Mouse (Mus musculus) limb, embryonic 14.5 days (tissue): ENCODE data around the gene Erg. TPM values are rescaled to one million over a fixed set of nuclear protein-coding genes. Genes with fewer than 3 reads are reported as not detected.

Experiments used
- ATAC-seq: fragments of 200-750 bp; cut with Nextera tagmentation; 2 replicates; pipeline ENCODE4 v1.8.0; 2017; ENCODE audit warnings: low read depth, moderate number of reproducible peaks, moderate TSS enrichment; ENCODE audit not compliant: low FRiP score
- DNase-seq: peaks from one replicate; pipeline ENCODE4 v3.0.0-alpha.2; 2015; ENCODE audit warnings: low spot score
- H3K27ac ChIP-seq: fragments of 300-500 bp; sonication (generic); replicated peaks from 2 replicates; pipeline ENCODE4 v1.5.1; 2014; ENCODE audit warnings: low read depth, mild to moderate bottlenecking, low read length, moderate library complexity, mixed read lengths
- H3K27me3 ChIP-seq: fragments of 300-500 bp; sonication (generic); 2 replicates; pipeline ENCODE4 v1.6.1; 2014; ENCODE audit warnings: low read length, mixed read lengths; ENCODE audit not compliant: control insufficient read depth, insufficient read depth
- H3K36me3 ChIP-seq: fragments of 300-500 bp; sonication (generic); 2 replicates; pipeline ENCODE4 v1.6.1; 2014; ENCODE audit warnings: mild to moderate bottlenecking, low read length, moderate library complexity, mixed read lengths; ENCODE audit not compliant: control insufficient read depth, insufficient read depth
- H3K4me1 ChIP-seq: fragments of 300-500 bp; sonication (generic); 2 replicates; pipeline ENCODE4 v1.6.1; 2014; ENCODE audit warnings: antibody characterized with exemption, low read length, mixed read lengths; ENCODE audit not compliant: control insufficient read depth, insufficient read depth
- H3K4me2 ChIP-seq: fragments of 300-500 bp; sonication (generic); replicated peaks from 2 replicates; pipeline ENCODE4 v1.6.1; 2014; ENCODE audit warnings: low read depth, mild to moderate bottlenecking, low read length, moderate library complexity; ENCODE audit not compliant: severe bottlenecking
- H3K4me3 ChIP-seq: fragments of 300-500 bp; sonication (generic); replicated peaks from 2 replicates; pipeline ENCODE4 v1.5.1; 2014; ENCODE audit warnings: low read length
- H3K9ac ChIP-seq: fragments of 300-500 bp; sonication (generic); 2 replicates; pipeline ENCODE4 v1.6.1; 2014; ENCODE audit warnings: mild to moderate bottlenecking, low read depth, low read length, moderate library complexity; ENCODE audit not compliant: severe bottlenecking
- H3K9me3 ChIP-seq: fragments of 300-500 bp; sonication (generic); 2 replicates; pipeline ENCODE4 v1.6.1; 2016; ENCODE audit warnings: low read length; ENCODE audit not compliant: control insufficient read depth
- POLR2A ChIP-seq: fragments of 200-500 bp; IDR thresholded peaks from 2 replicates; pipeline ENCODE4 v1.8.0; 2012; ENCODE audit warnings: inconsistent platforms, mild to moderate bottlenecking, moderate library complexity, borderline replicate concordance; ENCODE audit not compliant: insufficient read depth, insufficient read length; ENCODE audit errors: extremely low read depth
- WGBS: fragments of 180-500 bp; shearing (Covaris S2); extraction: QIAGEN DNeasy Blood & Tissue Kit; methylation state at CpG from one replicate; pipeline ENCODE4 v1.1.7; 2014; 5-methylcytosine and 5-hydroxymethylcytosine counted together
- polyA plus RNA-seq, 2 experiments: library from polyadenylated mRNA; depleted of rRNA in 1 of 2; stranded (reverse) in 1 of 2; unstranded in 1 of 2; fragments of >200 nt; fragmentation: Nextera tagmentation in 1 of 2; extraction: Ambion mirVana in 1 of 2; gene quantifications; 2 replicates each; pipeline versions ENCODE4 v1.2.1 to v1.2.3; 2012 to 2014

The Erg gene
- polyA plus RNA-seq, 2 experiments: 18.9 to 40.6 TPM

GRCm38 (mm10) chr16:95422658-95423073, 163.7 kb downstream of the Erg start:
- Histone ChIP-seq H3K27ac (peak overlapping the region; percentile 48; the same call in 1 of the 2 replicates), H3K4me1 (peaks cover 57% of the 10 kb centered on the region), H3K9ac (no peak overlapping the region), H3K4me3 (no peak overlapping the region), H3K27me3 (no peaks in the 10 kb centered on the region), H3K36me3 (no peaks in the 10 kb centered on the region), H3K4me2 (no peak overlapping the region), H3K9me3 (no peaks in the 10 kb centered on the region)
- DNase-seq (peak; percentile 70), ATAC-seq (peak; percentile 78)
- no peak for TF ChIP-seq POLR2A
- WGBS: 14% methylated on average over 5 of the region's 5 CpGs

GRCm38 (mm10) chr16:95421235-95421886, 165.0 kb downstream of the Erg start:
- Histone ChIP-seq H3K4me1 (peaks cover 49% of the 10 kb centered on the region), H3K27me3 (no peaks in the 10 kb centered on the region), H3K36me3 (no peaks in the 10 kb centered on the region), H3K4me2 (no peak overlapping the region), H3K4me3 (no peak overlapping the region), H3K27ac (no peak overlapping the region), H3K9ac (no peak overlapping the region), H3K9me3 (no peaks in the 10 kb centered on the region)
- DNase-seq (no peak), ATAC-seq (no peak)
- no peak for TF ChIP-seq POLR2A
- WGBS: 54% methylated on average over 7 of the region's 7 CpGs

- TF ChIP-seq POLR2A: no peak
- no peak overlapping the region for H3K4me2 ChIP-seq
- no peak overlapping the region for H3K9ac ChIP-seq
- no peaks in the 10 kb centered on the region for H3K27me3 ChIP-seq
- H3K27ac ChIP-seq: no peak overlapping the region
- WGBS: 90% methylated on average over 4 of the region's 4 CpGs
- H3K4me1 ChIP-seq: peaks cover 35% of the 10 kb centered on the region
- no peak for ATAC-seq
- H3K36me3 ChIP-seq: no peaks in the 10 kb centered on the region
- no peaks in the 10 kb centered on the region for H3K9me3 ChIP-seq
- no peak overlapping the region for H3K4me3 ChIP-seq
- no peak for DNase-seq
Observed at GRCm38 (mm10) chr16:95415921-95416320, 170.5 kb downstream of the Erg start.

- Histone ChIP-seq H3K36me3 (no peaks in the 10 kb centered on the region), H3K9ac (no peak overlapping the region), H3K27me3 (no peaks in the 10 kb centered on the region), H3K9me3 (no peaks in the 10 kb centered on the region), H3K27ac (no peak overlapping the region), H3K4me2 (no peak overlapping the region), H3K4me3 (no peak overlapping the region), H3K4me1 (peaks cover 30% of the 10 kb centered on the region)
- WGBS: 63% methylated on average over 9 of the region's 9 CpGs
- ATAC-seq (no peak), DNase-seq (no peak)
- TF ChIP-seq POLR2A: no peak
Observed at GRCm38 (mm10) chr16:95415372-95415771, 171.0 kb downstream of the Erg start.

GRCm38 (mm10) chr16:95413401-95413959, 172.9 kb downstream of the Erg start:
- ATAC-seq: no peak
- no peak overlapping the region for H3K27ac ChIP-seq
- H3K9ac ChIP-seq: no peak overlapping the region
- H3K36me3 ChIP-seq: no peaks in the 10 kb centered on the region
- WGBS: 19% methylated on average over 3 of the region's 3 CpGs
- DNase-seq: no peak
- H3K27me3 ChIP-seq: no peaks in the 10 kb centered on the region
- no peak for TF ChIP-seq POLR2A
- H3K4me2 ChIP-seq: no peak overlapping the region
- H3K4me1 ChIP-seq: peaks cover 46% of the 10 kb centered on the region
- no peaks in the 10 kb centered on the region for H3K9me3 ChIP-seq
- no peak overlapping the region for H3K4me3 ChIP-seq
